Mouse (Mus musculus) forebrain, embryonic 16.5 days (tissue): ENCODE measurements at regions not wholly inside any gene's neighbourhood (a gene's known extent, or its start where the extent isn't known, plus 50 kb on each side); places are given as distances from the start of the nearest gene placed in this dataset.

ENCODE experiments used
- ATAC-seq: fragments of 200-750 bp; cut with Nextera tagmentation; 2 replicates; pipeline ENCODE4 v1.8.0; 2017; ENCODE audit warnings: mild to moderate bottlenecking, moderate library complexity
- H3K27ac ChIP-seq: fragments of 300-500 bp; sonication (generic); 2 replicates; pipeline ENCODE4 v1.5.1; 2014; ENCODE audit warnings: low read length, control low read depth
- H3K27me3 ChIP-seq: fragments of 300-500 bp; sonication (generic); replicated peaks from 2 replicates; pipeline ENCODE4 v1.6.1; 2014; ENCODE audit warnings: low read length; ENCODE audit not compliant: control insufficient read depth, insufficient read depth
- H3K36me3 ChIP-seq: fragments of 300-500 bp; sonication (generic); 2 replicates; pipeline ENCODE4 v1.6.1; 2014; ENCODE audit not compliant: control insufficient read depth, insufficient read depth
- H3K4me1 ChIP-seq: fragments of 300-500 bp; sonication (generic); replicated peaks from 2 replicates; pipeline ENCODE4 v1.6.1; 2014; ENCODE audit warnings: low read length; ENCODE audit not compliant: control insufficient read depth, insufficient read depth
- H3K4me2 ChIP-seq: fragments of 300-500 bp; sonication (generic); 2 replicates; pipeline ENCODE4 v1.6.1; 2014; ENCODE audit warnings: mild to moderate bottlenecking, low read length, control low read depth
- H3K4me3 ChIP-seq: fragments of 300-500 bp; sonication (generic); replicated peaks from 2 replicates; pipeline ENCODE4 v1.5.1; 2014; ENCODE audit warnings: mild to moderate bottlenecking, low read length, control low read depth
- H3K9ac ChIP-seq: fragments of 300-500 bp; sonication (generic); replicated peaks from 2 replicates; pipeline ENCODE4 v1.6.1; 2014; ENCODE audit warnings: low read depth, low read length, control low read depth
- H3K9me3 ChIP-seq: fragments of 300-500 bp; sonication (generic); 2 replicates; pipeline ENCODE4 v1.6.1; 2016; ENCODE audit warnings: low read length; ENCODE audit not compliant: control insufficient read depth
- WGBS: fragments of 180-500 bp; shearing (Covaris S2); extraction: QIAGEN DNeasy Blood & Tissue Kit; methylation state at CpG from one replicate; pipeline ENCODE4 v1.1.7; 2014; 5-methylcytosine and 5-hydroxymethylcytosine counted together

DNA sequence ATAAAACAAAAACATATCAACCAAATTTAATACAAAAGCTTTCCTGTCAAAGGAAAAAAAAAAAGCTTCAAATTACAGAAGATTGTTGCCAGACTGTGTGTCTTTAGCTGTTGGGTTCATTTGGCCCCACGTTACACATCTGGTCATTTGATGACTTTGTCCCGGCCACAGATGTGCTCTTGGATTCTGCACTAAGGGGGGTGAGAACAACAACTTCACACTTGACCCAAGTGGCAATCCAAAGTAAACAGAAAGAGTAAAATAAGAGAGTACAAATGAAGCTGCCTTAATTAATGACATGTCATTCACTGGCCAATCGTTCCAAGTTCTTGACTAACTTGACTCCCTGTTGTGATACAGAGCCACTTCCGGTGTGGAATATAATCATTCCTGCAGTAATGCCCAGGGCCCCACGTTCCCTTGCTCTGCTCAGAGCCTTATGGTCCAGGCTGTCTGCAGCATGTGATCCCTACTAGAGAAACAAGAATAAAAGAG lies 91.8 kb upstream of the Lifr start:
- H3K27ac ChIP-seq = no peak overlapping the region
- no peaks in the 10 kb centered on the region for H3K36me3 ChIP-seq
- 77% methylated on average over 5 of the region's 5 CpGs for WGBS
- H3K9me3 ChIP-seq = no peaks in the 10 kb centered on the region
- no peak overlapping the region for H3K4me3 ChIP-seq
- no peak for ATAC-seq
- no peaks in the 10 kb centered on the region for H3K27me3 ChIP-seq
- H3K9ac ChIP-seq = no peak overlapping the region
- no peaks in the 10 kb centered on the region for H3K4me1 ChIP-seq
- H3K4me2 ChIP-seq = no peak overlapping the region

DNA sequence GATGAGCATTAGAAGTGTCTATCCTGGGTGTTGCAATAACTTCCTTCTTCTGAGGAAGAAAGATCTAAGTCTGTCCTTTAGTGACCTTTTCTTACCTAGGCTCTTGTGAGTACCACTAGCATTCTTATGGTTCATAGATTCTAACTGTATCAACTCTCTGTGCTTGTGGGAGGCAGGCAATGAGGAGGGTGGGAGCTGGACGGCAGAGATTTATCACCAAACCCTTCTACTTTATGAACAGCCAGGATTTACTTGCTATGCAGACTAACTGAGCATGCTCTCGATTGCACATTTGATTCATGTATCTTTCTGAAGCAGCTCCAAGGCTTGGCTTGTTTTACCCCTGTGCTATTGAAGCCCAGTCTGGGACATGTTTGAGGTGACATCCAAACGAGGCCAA lies 90.7 kb upstream of the Lifr start:
- Histone ChIP-seq H3K4me2 (no peak overlapping the region), H3K4me1 (no peaks in the 10 kb centered on the region), H3K27me3 (no peaks in the 10 kb centered on the region), H3K27ac (no peak overlapping the region), H3K9ac (no peak overlapping the region), H3K9me3 (no peaks in the 10 kb centered on the region), H3K36me3 (no peaks in the 10 kb centered on the region), H3K4me3 (no peak overlapping the region)
- WGBS = 75% methylated on average over 3 of the region's 3 CpGs
- ATAC-seq = no peak

DNA sequence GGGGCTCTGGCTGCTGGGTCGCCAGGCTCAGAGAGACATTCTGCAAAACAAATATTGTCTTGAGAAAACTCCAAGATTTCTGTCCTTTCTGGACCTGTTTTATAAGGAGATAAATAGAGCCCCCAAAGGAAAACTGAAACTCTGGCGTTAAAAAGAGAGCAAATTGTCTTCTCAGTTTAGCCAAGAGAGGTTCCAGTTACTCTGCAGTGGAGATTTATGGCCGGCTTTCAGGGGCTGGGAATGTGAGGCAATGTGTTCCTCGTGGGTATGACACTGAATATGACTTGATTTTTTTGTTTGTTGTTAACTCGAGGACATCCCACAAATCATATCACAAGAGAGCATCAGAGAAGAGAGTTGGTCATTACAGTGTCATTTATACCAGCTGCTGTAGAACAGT lies 88.2 kb upstream of the Lifr start:
- Histone ChIP-seq H3K27ac (no peak overlapping the region), H3K9ac (no peak overlapping the region), H3K4me3 (no peak overlapping the region), H3K4me1 (no peaks in the 10 kb centered on the region), H3K27me3 (no peaks in the 10 kb centered on the region), H3K4me2 (no peak overlapping the region), H3K9me3 (no peaks in the 10 kb centered on the region), H3K36me3 (no peaks in the 10 kb centered on the region)
- 77% methylated on average over 5 of the region's 5 CpGs for WGBS
- ATAC-seq = no peak

DNA sequence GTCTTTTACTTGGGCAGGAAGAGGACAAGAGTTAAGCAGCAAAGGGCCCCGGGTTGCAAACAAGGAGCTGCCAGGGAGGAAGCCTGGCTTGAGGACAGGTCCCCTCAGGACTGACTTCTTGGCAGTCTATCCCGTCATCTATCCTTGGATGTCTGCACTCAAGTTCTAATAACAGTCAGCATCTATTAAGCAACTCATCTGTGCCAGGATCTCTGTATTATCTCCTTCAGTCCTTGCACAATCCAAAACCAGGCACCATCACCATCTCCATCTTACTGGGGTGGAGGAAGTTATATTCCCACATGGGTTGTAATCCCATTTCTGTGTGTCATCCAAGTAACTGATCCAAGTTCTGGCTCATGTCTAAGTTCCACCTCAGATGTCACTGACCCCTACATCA lies 87.1 kb upstream of the Lifr start:
- Histone ChIP-seq H3K4me3 (no peak overlapping the region), H3K27ac (no peak overlapping the region), H3K4me1 (no peaks in the 10 kb centered on the region), H3K36me3 (no peaks in the 10 kb centered on the region), H3K4me2 (no peak overlapping the region), H3K9ac (no peak overlapping the region), H3K9me3 (no peaks in the 10 kb centered on the region), H3K27me3 (no peaks in the 10 kb centered on the region)
- no peak for ATAC-seq
- 72% methylated on average over 2 of the region's 2 CpGs for WGBS

DNA sequence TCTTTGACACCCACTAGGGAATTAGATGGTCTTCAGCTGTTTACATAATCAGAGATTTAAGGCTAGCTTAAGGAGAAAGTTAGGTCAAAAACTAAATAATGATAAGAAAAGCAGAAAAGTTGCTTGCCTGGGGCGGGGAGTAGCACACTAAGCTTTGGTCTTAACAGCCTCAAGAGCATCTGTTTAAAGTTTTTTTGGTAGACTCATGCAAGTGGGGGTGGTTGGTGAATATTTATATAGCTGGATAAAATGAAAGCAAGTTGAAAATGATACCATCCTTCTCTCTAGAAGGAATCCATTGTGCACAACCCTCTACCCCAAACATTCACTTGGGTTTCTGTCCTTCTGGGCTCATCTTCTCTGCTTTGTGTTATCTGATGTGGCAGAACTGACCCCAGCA lies 85.3 kb upstream of the Lifr start:
- Histone ChIP-seq H3K4me3 (no peak overlapping the region), H3K27ac (no peak overlapping the region), H3K27me3 (no peaks in the 10 kb centered on the region), H3K9ac (no peak overlapping the region), H3K4me1 (no peaks in the 10 kb centered on the region), H3K9me3 (no peaks in the 10 kb centered on the region), H3K4me2 (no peak overlapping the region), H3K36me3 (no peaks in the 10 kb centered on the region)
- ATAC-seq = no peak
- WGBS = 84% methylated on average over 1 of the region's 1 CpGs

DNA sequence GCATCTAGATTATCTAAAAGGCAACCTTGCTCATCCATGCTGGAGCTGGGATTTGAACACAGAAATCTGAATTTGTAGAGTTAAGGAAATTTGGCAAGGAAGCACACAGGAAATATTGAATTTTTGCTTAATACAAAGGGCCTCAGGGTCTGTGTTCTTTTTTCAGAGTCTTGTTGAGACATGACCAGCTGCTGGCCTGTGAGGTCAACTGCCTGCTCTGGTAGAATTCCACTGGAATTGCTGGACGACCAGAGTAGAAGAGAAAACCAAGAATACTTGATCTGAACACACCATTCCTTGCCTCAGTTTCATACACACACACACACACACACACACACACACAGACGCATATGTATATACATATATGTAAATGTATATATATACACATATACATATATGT lies 84.1 kb upstream of the Lifr start:
- H3K4me3 ChIP-seq = no peak overlapping the region
- H3K27ac ChIP-seq = no peak overlapping the region
- no peaks in the 10 kb centered on the region for H3K27me3 ChIP-seq
- no peak for ATAC-seq
- H3K9ac ChIP-seq = no peak overlapping the region
- WGBS = 94% methylated on average over 2 of the region's 2 CpGs
- H3K9me3 ChIP-seq = no peaks in the 10 kb centered on the region
- H3K4me2 ChIP-seq = no peak overlapping the region
- H3K4me1 ChIP-seq = no peaks in the 10 kb centered on the region
- H3K36me3 ChIP-seq = no peaks in the 10 kb centered on the region

DNA sequence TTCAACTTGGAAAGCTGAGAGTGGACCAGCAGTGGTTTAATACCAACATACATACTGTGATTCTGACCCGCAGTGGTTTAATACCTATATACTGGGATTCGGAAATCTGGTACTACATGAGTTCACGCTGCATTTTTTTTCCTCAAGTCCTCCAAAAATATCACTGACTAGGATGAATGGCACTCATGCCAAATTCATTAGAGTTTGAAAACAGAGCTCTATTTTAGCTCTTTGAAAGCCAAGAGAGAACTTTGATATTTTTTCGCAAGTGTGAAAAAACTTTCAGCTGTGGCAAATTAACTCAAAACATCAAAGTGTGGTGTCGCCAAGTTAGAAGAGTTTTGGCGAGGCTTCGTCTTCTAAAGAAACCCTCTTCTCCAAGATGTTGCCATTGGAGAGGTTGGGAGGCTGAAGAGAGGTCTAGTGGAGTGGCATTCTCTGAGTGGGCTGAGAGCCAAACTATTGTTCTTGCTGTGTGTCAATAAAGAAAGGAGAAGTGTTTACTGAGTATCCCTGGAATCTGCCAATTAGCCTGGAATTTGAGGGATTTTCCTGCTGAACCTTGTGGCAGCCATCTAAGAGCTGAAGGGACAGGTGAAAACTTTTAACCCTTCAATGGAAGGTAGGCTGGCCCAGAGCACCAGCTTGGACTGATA lies 81.6 kb upstream of the Lifr start:
- 66% methylated on average over 7 of the region's 7 CpGs for WGBS

GRCm38 (mm10) chr15:7010966-7011695 lies 79.3 kb upstream of the Lifr start:
- Histone ChIP-seq H3K36me3 (no peaks in the 10 kb centered on the region), H3K4me3 (no peak overlapping the region), H3K9ac (no peak overlapping the region), H3K9me3 (no peaks in the 10 kb centered on the region), H3K4me1 (no peaks in the 10 kb centered on the region), H3K4me2 (no peak overlapping the region), H3K27ac (no peak overlapping the region), H3K27me3 (no peaks in the 10 kb centered on the region)
- WGBS = 82% methylated on average over 4 of the region's 4 CpGs
- ATAC-seq = no peak

More for the DNA sequence above, 81.6 kb upstream of the Lifr start:
- H3K36me3 ChIP-seq = no peaks in the 10 kb centered on the region
- no peaks in the 10 kb centered on the region for H3K4me1 ChIP-seq
- H3K9ac ChIP-seq = no peak overlapping the region
- H3K9me3 ChIP-seq = no peaks in the 10 kb centered on the region
- H3K4me3 ChIP-seq = no peak overlapping the region
- ATAC-seq = no peak
- H3K4me2 ChIP-seq = no peak overlapping the region
- H3K27me3 ChIP-seq = no peaks in the 10 kb centered on the region
- no peak overlapping the region for H3K27ac ChIP-seq

- Histone ChIP-seq H3K4me3 (no peak overlapping the region), H3K4me2 (no peak overlapping the region), H3K9ac (no peak overlapping the region), H3K27ac (no peak overlapping the region), H3K36me3 (no peaks in the 10 kb centered on the region), H3K27me3 (no peaks in the 10 kb centered on the region), H3K9me3 (no peaks in the 10 kb centered on the region), H3K4me1 (no peaks in the 10 kb centered on the region)
- WGBS = 81% methylated on average over 2 of the region's 2 CpGs
- ATAC-seq = no peak
Observed at GRCm38 (mm10) chr15:7011696-7012070, 78.7 kb upstream of the Lifr start.
